Mouse (Mus musculus): ENCODE results near the gene Mast3.

The Mast3 gene

GRCm38 (mm10) chr8:70804481-70805206 lies at the start of gene Mast3:
Mast3 (minus strand) TSS chr8:70805054.
- DNase-seq (ENCODE audit: low spot score in 2 of 2): peak; percentile 61 to 74

GRCm38 (mm10) chr8:70853863-70854262 lies 49.0 kb upstream of the Mast3 start:
- DNase-seq (ENCODE audit: low spot score in 2 of 2): no peak

- DNase-seq (ENCODE audit: low spot score in 2 of 2): no peak
Observed at GRCm38 (mm10) chr8:70852595-70853231, 47.9 kb upstream of the Mast3 start.

- no peak for DNase-seq (ENCODE audit: low spot score in 2 of 2)
Observed at GRCm38 (mm10) chr8:70851837-70852236, 47.0 kb upstream of the Mast3 start.

- no peak for DNase-seq (ENCODE audit: low spot score in 2 of 2)
Observed at GRCm38 (mm10) chr8:70850947-70851346, 46.1 kb upstream of the Mast3 start.

GRCm38 (mm10) chr8:70850132-70850845 lies 45.4 kb upstream of the Mast3 start:
- DNase-seq (ENCODE audit: low spot score in 2 of 2): no peak

- no peak for DNase-seq (ENCODE audit: low spot score in 2 of 2)
Observed at GRCm38 (mm10) chr8:70849333-70849990, 44.6 kb upstream of the Mast3 start.

GRCm38 (mm10) chr8:70846371-70847154 lies 41.7 kb upstream of the Mast3 start:
- no peak for DNase-seq (ENCODE audit: low spot score in 2 of 2)

- DNase-seq (ENCODE audit: low spot score in 2 of 2): no peak
Observed at GRCm38 (mm10) chr8:70845108-70845507, 40.3 kb upstream of the Mast3 start.

GRCm38 (mm10) chr8:70844523-70844922 lies 39.7 kb upstream of the Mast3 start:
- DNase-seq (ENCODE audit: low spot score in 2 of 2): peak; percentile 89 to 95

- no peak for DNase-seq (ENCODE audit: low spot score in 2 of 2)
Observed at GRCm38 (mm10) chr8:70843941-70844340, 39.1 kb upstream of the Mast3 start.

- DNase-seq (ENCODE audit: low spot score in 2 of 2): no peak
Observed at GRCm38 (mm10) chr8:70843214-70843773, 38.4 kb upstream of the Mast3 start.

GRCm38 (mm10) chr8:70842484-70842883 lies 37.6 kb upstream of the Mast3 start:
- DNase-seq (ENCODE audit: low spot score in 2 of 2): no peak

- DNase-seq (ENCODE audit: low spot score in 2 of 2): peak; percentile 94 to 95
Observed at GRCm38 (mm10) chr8:70841147-70842072, 36.6 kb upstream of the Mast3 start.

GRCm38 (mm10) chr8:70840590-70840989 lies 35.7 kb upstream of the Mast3 start:
- no peak for DNase-seq (ENCODE audit: low spot score in 2 of 2)

GRCm38 (mm10) chr8:70839408-70840351 lies 34.8 kb upstream of the Mast3 start, which contains the start of gene Arrdc2:
Arrdc2 (minus strand) TSS chr8:70839720.
- peak; percentile 86 to 95 for DNase-seq (ENCODE audit: low spot score in 2 of 2)

GRCm38 (mm10) chr8:70838654-70839407 lies 34.0 kb upstream of the Mast3 start:
- DNase-seq (ENCODE audit: low spot score in 2 of 2): no peak

GRCm38 (mm10) chr8:70836666-70837065 lies 31.8 kb upstream of the Mast3 start:
- no peak for DNase-seq (ENCODE audit: low spot score in 2 of 2)
